Mouse (Mus musculus) G1E-ER4 (cell line): ENCODE data around the gene Gm20721. TPM values are rescaled to one million over a fixed set of nuclear protein-coding genes. Genes with fewer than 3 reads are reported as not detected.

Source experiments
- GATA1 ChIP-seq: IDR thresholded peaks from one replicate; pipeline ENCODE4 v1.8.0; 2012; ENCODE audit warnings: low read length, inconsistent platforms
- polyA plus RNA-seq: library from polyadenylated mRNA; stranded (reverse); fragments of >175 nt; gene quantifications from 2 replicates; pipeline ENCODE4 v1.2.3, GENCODE M21; 2012

The Gm20721 gene
- polyA plus RNA-seq, 1 experiment = 0.33 TPM

GRCm38 (mm10) chr2:174334415-174334814, 12.1 kb downstream of the Gm20721 start:
- no peak for TF ChIP-seq GATA1

GRCm38 (mm10) chr2:174333239-174333890, 13.1 kb downstream of the Gm20721 start:
- TF ChIP-seq GATA1 = no peak

- TF ChIP-seq GATA1 = no peak
Observed at GRCm38 (mm10) chr2:174331282-174332030, 15.1 kb downstream of the Gm20721 start.

- no peak for TF ChIP-seq GATA1
Observed at GRCm38 (mm10) chr2:174330616-174331191, 15.8 kb downstream of the Gm20721 start.

GRCm38 (mm10) chr2:174329663-174330615, 16.6 kb downstream of the Gm20721 start:
- TF ChIP-seq GATA1 = no peak

GRCm38 (mm10) chr2:174328926-174329662, 17.4 kb downstream of the Gm20721 start:
- no peak for TF ChIP-seq GATA1

- no peak for TF ChIP-seq GATA1
Observed at GRCm38 (mm10) chr2:174328358-174328905, 18.1 kb downstream of the Gm20721 start.

GRCm38 (mm10) chr2:174327295-174327981, 19.1 kb downstream of the Gm20721 start:
- TF ChIP-seq GATA1 = no peak

- no peak for TF ChIP-seq GATA1
Observed at GRCm38 (mm10) chr2:174326481-174326880, 20.0 kb downstream of the Gm20721 start.

- no peak for TF ChIP-seq GATA1
Observed at GRCm38 (mm10) chr2:174325989-174326388, 20.5 kb downstream of the Gm20721 start.

- TF ChIP-seq GATA1 = no peak
Observed at GRCm38 (mm10) chr2:174316661-174317060, 29.9 kb downstream of the Gm20721 start.

GRCm38 (mm10) chr2:174312661-174313060, 33.9 kb downstream of the Gm20721 start:
- TF ChIP-seq GATA1 = no peak

- TF ChIP-seq GATA1 = no peak
Observed at GRCm38 (mm10) chr2:174312118-174312647, 34.3 kb downstream of the Gm20721 start.

- no peak for TF ChIP-seq GATA1
Observed at GRCm38 (mm10) chr2:174311613-174312012, 34.9 kb downstream of the Gm20721 start.
